Mouse (Mus musculus) embryonic fibroblast, embryonic 13.5 days (primary cell): ENCODE data around the gene Ghr.

Experiments used
- CTCF ChIP-seq: IDR thresholded peaks from 2 replicates; pipeline ENCODE4 v1.5.1; 2011; ENCODE audit warnings: mild to moderate bottlenecking, control low read depth, low read length, moderate library complexity, borderline replicate concordance; ENCODE audit not compliant: insufficient read depth
- POLR2A ChIP-seq: IDR thresholded peaks from 2 replicates; pipeline ENCODE4 v1.6.1; 2011; ENCODE audit warnings: low read depth, mild to moderate bottlenecking, control low read depth, low read length, moderate library complexity

GRCm38 (mm10) chr15:3582807-3583636 lies at the start of gene Ghr:
- TF ChIP-seq CTCF (0 out of 2 replicates have a peak, but pooled peaks have one; percentile 39), POLR2A (peak; percentile 82)
